Mouse (Mus musculus): ENCODE data around the gene Ccdc36.

DNA sequence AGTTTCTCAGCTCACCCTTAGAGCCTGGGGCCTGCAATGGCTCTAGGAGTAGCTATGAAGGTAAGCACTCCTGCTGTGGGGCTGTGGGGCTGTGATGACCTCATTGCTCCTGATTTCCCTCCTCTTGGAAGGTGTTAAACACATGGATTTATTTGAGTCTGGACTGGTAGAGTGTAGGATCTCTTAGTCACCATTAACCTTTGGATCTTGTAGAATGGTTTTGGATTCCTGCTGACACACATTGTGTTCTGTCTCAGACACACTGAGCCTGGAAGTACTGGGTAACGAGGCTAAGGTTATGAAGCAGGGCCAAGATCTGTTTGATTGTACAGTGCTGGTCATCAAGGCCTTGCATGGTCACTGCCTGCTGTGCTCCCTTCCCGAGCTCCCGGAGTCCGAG, 49.0 kb downstream of the Ccdc36 start:
- no peak for TF ChIP-seq EP300 (IDR thresholded peaks at IDR 0.05; ENCODE audit: low read depth in 1 of 2, low read length in 2 of 2)
- TF ChIP-seq CTCF (IDR thresholded peaks at IDR 0.05 in 2 of 3, conservative IDR thresholded peaks at IDR 0.05 in 1 of 3; ENCODE audit: control insufficient read depth in 1 of 3, insufficient read depth in 1 of 3, low read depth in 2 of 3, low read length in 3 of 3, poor library complexity in 1 of 3, severe bottlenecking in 1 of 3), result no peak
- no peak for TF ChIP-seq USF2 (IDR thresholded peaks at IDR 0.05; ENCODE audit: borderline replicate concordance in 1 of 2, insufficient read depth in 1 of 2, low read depth in 1 of 2, low read length in 2 of 2)
- TF ChIP-seq MEF2A (IDR thresholded peaks at IDR 0.05; ENCODE audit: extremely low read depth, insufficient replicate concordance, low read depth, low read length, poor library complexity, severe bottlenecking), result no peak
